Mouse (Mus musculus): ENCODE measurements around the gene Ero1l. TPM values are rescaled to one million over a fixed set of nuclear protein-coding genes. Genes with fewer than 3 reads are reported as not detected.
A peak's percentile ranks its signal among the peaks of the same experiment; 100 is the strongest.

Ero1l gene
- total RNA-seq (2021) = 10 to 100 TPM; 23.4 to 25.5 TPM
- long read RNA-seq, partial matches to known transcripts = 1 of 1 reads
- long read RNA-seq, other reads (novel, unspliced or antisense) = 0 of 1 reads

- peak; percentile 74 to 87 for DNase-seq (ENCODE audit: low spot score in 2 of 2)
Observed at GRCm38 (mm10) chr14:45318426-45319236, at the start of gene Ero1l. Gene Ero1l, minus strand, starts transcription at chr14:45318771.

- no peak for DNase-seq (ENCODE audit: low spot score in 2 of 2)
Observed at GRCm38 (mm10) chr14:45365196-45365587, 46.6 kb upstream of the Ero1l start.

- DNase-seq (ENCODE audit: low spot score in 2 of 2) = peak; percentile 36 to 42
Observed at GRCm38 (mm10) chr14:45364211-45365195, 45.9 kb upstream of the Ero1l start.

GRCm38 (mm10) chr14:45350931-45351859 is 32.6 kb upstream of the Ero1l start, which contains the start of gene Styx:
Gene Styx, plus strand, starts transcription at chr14:45351093.
- peak; percentile 93 to 96 for DNase-seq (ENCODE audit: low spot score in 2 of 2)

- peak; percentile 87 to 93 for DNase-seq (ENCODE audit: low spot score in 2 of 2)
Observed at GRCm38 (mm10) chr14:45329589-45330181, 11.1 kb upstream of the Ero1l start, which contains the start of gene Psmc6. Gene Psmc6, plus strand, starts transcription at chr14:45329788.

- no peak for DNase-seq (ENCODE audit: low spot score in 2 of 2)
Observed at GRCm38 (mm10) chr14:45329018-45329588, 10.5 kb upstream of the Ero1l start.

- no peak for DNase-seq (ENCODE audit: low spot score in 2 of 2)
Observed at GRCm38 (mm10) chr14:45328072-45328713, 9.6 kb upstream of the Ero1l start.

GRCm38 (mm10) chr14:45325471-45325870 is 6.9 kb upstream of the Ero1l start:
- DNase-seq (ENCODE audit: low spot score in 2 of 2) = no peak

- DNase-seq (ENCODE audit: low spot score in 2 of 2) = no peak
Observed at GRCm38 (mm10) chr14:45323320-45323719, 4.7 kb upstream of the Ero1l start.

GRCm38 (mm10) chr14:45322450-45322849 is 3.9 kb upstream of the Ero1l start:
- DNase-seq (ENCODE audit: low spot score in 2 of 2) = no peak

- DNase-seq (ENCODE audit: low spot score in 2 of 2) = no peak
Observed at GRCm38 (mm10) chr14:45321622-45322021, 3.1 kb upstream of the Ero1l start.

- no peak for DNase-seq (ENCODE audit: low spot score in 2 of 2)
Observed at GRCm38 (mm10) chr14:45321067-45321466, 2.5 kb upstream of the Ero1l start.

GRCm38 (mm10) chr14:45320111-45320510 is 1.5 kb upstream of the Ero1l start:
- no peak for DNase-seq (ENCODE audit: low spot score in 2 of 2)

- no peak for DNase-seq (ENCODE audit: low spot score in 2 of 2)
Observed at GRCm38 (mm10) chr14:45319237-45319610, 653 bp upstream of the Ero1l start.

GRCm38 (mm10) chr14:45317921-45318411 is 605 bp downstream of the Ero1l start:
- DNase-seq (ENCODE audit: low spot score in 2 of 2) = no peak

GRCm38 (mm10) chr14:45316927-45317326 is 1.6 kb downstream of the Ero1l start:
- no peak for DNase-seq (ENCODE audit: low spot score in 2 of 2)

GRCm38 (mm10) chr14:45310101-45310500 is 8.5 kb downstream of the Ero1l start:
- no peak for DNase-seq (ENCODE audit: low spot score in 2 of 2)

GRCm38 (mm10) chr14:45309646-45310045 is 8.9 kb downstream of the Ero1l start:
- peak in 1 of 2 experiments; percentile 28 for DNase-seq (ENCODE audit: low spot score in 2 of 2)
